Mouse (Mus musculus) spleen, postnatal 36 days (tissue): Measurements from ENCODE around the gene Osbpl9.

Experiments used
- DNase-seq, 2 experiments: peaks; one replicate each; pipeline ENCODE4 v3.0.0; 2022; ENCODE audit warnings: low spot score in 2 of 2, mixed read lengths in 1 of 2

The Osbpl9 gene

DNA sequence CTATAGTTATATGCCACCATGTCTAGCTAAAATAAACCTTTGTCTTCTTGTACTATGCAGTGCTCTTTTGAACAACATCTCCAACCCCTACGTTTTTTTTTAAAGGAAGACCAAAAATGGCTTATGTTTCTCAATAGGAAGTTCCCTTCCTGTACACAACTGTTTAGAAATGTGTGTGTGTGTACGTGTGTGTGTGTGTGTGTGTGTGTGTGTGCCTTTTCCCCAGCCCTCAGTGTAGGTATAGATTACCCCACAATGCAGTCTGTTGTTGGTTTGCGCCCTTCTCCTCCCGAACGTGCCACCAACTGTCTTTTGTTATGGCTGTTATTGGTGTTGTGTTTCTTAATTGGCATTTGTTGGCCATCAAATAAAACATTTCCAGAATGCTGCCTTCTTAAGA, 5.5 kb upstream of the Osbpl9 start:
- no peak for DNase-seq

DNA sequence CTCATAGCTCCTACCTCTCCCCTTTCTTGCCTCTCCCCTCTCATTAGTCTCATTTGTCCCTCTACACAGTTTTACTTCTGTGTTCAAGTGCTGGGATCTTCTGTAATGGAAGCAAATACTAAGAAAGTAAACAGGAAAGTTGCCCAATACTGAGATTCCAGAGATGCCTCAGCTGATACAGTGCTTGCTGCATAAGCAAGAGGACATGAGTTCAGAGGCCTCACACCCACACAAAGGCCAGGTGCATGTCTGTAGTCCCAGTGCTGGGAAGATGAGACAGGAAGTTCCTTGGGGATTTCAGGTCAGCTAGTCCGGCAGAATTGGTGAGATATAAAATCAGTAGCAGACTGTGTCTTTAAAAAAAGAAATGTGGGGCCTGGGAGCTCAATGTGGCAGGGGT, 2.3 kb upstream of the Osbpl9 start:
- no peak for DNase-seq

DNA sequence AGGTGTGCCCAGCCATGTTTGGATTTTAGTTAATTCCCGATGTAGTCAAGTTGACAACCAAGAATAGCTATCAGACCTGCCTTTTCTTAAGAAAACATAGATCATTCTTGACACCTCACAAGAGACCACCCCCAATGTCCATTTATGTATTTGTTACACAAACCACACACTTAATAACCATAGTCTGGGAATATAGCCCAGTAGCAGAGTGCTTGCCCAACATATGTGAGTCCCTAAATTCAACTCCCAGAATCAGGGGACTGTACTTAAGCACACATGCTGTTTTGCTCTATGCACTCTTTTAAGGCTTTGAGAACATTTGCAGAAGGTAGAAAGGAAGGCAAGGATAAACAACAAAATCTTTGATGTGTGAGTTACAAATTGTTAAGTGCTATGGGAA, 1.9 kb upstream of the Osbpl9 start:
- DNase-seq = no peak

DNA sequence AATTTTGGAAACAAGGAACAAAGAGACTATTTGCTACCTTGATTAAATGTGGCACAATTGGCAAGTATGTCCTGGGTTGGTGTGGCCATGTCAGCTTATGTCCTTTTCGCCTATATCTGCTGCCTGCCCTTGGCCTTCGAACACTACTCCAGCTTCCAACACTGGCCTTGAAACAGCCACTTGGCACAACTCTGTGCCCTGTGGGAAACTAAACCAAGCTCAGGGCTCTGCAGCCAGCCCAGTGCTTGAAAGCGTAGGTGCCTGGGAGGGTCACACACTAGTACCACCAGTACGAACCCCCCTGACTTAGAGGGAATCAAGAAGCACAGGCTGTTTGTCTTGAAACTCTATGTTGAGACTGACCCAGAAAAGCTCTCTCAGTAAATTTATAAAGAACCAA, 3.0 kb downstream of the Osbpl9 start:
- DNase-seq = no peak

DNA sequence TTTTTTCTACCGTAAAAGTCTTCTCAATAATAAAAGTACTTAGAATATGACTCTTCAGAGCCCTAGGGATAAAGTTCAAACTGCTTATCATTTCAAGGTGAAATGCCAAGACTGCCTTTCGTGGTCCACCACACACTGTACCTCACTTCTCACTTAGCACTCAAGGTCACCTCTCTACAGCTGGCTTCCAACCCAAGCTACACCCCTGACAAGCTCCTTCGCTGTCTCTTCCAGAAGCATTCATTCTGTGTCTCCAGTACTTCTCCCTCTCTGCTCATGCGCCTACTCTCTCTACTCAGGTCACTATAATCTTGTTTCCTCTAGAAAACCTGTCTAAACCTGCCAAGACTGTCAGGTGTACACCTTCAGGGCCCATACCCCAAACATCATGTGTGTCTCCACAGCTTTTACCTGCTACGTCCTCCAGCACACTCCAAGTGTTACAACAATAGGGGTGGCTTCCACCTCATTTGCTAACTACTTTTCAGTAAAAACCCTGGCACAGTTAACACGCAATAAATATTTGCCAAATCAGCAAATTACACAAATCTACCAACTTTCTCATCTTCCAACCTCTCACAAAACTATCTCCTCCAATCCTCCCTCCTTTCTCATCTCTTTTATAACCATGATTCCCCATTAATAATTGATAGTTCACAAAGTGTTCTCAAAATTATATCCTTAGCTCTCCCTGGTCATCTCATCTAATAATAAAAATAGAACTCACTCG, 6.0 kb downstream of the Osbpl9 start:
- no peak for DNase-seq

DNA sequence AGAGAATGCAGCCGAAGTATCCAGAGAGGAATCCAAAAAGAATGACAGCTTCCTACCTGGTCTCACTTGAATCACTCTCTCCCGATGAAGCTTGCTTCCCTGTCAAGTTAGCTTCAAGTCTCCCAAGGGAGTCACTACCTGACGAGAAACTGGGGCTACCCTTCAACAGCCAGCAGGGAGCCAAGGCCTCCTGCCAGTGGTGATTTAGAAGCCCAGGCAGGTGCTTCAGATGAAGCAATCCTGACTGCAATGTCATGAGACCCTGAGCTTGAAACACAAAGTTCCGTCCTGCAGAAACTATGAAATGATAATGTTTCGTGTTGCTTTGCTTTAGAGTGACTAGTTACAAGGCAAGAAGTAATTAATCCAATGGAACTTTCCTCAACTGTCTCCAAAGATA, 8.2 kb downstream of the Osbpl9 start:
- no peak for DNase-seq

DNA sequence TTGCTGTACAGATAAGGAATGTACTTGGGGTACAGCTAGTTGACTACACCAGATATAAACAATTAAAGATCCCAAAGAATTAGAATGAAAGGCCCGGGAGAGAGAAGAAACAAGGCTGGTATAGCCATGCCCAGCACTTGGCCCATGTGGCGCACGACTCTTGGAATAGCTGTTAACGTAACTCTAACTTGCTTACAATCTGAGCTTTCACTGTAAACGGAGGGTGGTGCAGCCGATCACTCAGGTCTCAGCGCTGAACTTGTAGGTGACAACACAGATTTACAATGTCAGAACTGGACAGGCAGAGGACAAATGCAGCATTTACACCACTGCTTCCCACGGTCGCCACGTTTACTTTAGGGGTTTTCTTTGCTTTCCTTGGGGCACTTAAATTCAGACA, 10.5 kb downstream of the Osbpl9 start:
- DNase-seq = no peak

DNA sequence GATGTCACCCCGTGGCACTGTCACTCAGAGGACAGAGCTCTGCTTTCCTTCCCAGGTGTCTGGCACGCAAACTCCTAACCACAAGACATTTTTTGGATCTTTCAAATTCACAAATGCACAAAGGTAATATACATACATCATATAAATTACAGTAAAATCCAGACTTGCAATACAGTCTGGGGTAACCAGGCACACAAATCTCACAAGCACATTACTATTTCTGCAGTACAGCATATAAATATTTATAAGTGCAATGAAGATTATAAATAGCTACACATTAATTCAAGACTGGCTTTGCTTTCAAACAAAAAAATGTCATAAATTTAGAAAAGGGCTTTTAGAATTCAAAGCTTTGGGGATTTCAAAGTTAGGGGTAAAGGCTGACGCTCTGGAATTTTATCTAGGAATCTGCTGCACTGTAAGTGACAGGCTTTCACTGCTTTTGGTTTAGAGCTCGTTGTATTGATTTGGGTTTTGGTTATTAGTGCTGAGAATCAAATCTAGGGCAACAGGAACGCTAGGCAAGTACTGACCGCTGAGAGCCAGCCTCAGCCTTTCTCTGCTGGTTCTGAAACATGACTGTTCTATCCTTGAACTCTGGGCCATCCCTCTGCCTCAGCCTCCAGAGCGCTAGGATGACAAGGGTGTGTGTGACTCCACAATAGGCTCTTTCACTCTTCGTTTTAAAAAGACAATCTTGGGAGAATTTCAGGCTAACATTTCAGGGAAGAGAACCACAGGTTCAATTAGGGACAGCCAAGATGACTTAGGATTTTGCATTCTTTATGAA, 16.3 kb downstream of the Osbpl9 start:
- no peak for DNase-seq

DNA sequence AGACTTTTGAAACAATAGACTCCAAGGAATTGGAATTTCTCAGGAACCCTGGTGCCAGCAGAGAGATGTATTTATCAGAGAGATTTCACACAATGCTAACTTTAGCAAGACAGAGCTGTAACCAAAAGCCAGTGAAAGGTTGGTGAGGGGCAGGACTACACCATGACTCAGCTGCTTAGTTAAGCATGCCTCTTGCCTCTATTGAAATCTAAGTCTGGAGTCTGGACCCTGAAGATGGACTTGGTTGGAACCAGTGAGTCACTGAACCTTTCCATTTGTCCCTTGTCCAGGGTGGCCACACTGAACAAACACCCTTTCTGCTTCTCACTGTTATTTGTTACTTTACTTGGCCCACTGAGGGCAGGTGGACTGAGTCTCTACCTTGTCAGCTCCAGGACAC, 26.4 kb downstream of the Osbpl9 start:
- no peak for DNase-seq

DNA sequence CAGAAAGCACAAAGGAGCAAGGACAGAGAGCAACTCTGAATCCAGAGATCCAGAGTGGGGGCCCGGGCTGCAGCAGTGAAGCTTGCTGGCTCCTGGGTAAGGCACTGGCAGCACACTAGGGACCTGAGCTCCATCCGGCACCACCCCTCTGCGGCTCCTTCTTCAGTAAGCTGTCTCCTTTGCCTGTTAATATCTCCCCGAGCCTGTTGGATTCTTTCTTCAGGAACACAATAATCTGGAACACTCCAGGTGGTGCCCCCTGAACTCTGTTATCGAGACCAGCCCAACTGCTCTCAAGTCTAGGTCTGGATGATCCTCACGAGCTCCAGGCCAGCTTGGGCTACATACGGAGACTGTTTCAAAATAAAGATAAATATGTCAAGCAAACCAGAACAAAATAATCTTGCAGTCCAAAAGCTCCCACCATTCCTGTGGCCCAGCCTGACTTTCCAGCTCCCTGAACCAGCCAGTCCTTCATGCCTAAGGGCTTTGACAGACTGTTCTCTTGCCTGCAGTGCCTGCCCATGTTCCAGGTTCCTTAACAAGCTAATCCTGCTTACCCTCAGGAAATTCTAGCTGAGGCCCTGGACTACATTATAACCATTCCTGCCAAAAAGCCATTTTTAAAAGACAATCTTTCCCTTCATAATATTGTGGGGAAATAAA, 28.2 kb downstream of the Osbpl9 start:
- DNase-seq = no peak

DNA sequence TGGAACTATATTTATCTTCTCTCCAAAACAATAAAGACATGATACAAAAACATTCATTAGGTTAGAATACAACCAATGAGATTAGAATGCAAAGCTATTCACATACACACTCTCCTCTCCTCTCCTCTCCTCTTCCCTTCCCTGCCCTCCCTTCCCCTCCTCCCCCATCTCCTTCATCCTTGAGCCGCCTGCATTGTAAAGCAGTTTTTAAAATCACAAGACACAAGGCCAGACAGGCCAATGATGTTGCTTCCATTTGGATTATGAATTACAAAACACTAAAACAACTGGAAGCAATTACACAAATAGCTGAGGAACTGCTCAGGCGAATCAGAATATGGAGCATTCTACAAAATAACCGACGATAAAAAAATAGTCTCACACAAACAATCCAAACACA, 28.7 kb downstream of the Osbpl9 start:
- DNase-seq = no peak

DNA sequence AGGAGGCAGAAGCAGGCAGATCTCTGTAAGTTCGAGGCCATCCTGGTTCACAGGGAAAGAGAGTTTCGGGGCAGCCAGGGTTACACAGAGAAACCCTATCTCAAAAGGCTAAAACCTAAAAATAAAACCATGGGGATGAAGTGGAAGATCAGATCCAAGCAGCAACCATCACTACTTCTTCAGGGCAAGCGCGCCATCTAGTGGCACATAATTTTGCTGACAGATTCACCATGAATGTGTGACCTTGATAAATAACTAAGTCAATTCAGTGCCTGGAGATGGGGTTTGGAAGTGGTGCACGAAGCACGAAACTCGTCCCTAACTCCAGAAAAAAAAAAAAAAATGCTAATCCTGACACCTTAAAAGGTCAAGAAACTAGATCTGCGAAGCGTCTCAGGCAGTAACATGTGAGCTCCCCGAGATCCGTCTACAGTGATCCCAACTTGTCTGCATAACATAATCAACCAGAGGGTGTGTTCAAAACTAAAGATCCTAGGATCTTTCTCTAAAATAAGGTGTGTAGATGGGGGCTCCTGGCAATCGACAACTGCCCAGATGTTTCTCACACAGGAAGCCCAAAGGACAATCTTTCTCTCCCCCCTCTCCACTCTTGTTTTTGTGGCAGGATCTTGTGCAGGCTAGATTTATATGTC, 36.4 kb downstream of the Osbpl9 start:
- DNase-seq = peak; percentile 51 to 52

DNA sequence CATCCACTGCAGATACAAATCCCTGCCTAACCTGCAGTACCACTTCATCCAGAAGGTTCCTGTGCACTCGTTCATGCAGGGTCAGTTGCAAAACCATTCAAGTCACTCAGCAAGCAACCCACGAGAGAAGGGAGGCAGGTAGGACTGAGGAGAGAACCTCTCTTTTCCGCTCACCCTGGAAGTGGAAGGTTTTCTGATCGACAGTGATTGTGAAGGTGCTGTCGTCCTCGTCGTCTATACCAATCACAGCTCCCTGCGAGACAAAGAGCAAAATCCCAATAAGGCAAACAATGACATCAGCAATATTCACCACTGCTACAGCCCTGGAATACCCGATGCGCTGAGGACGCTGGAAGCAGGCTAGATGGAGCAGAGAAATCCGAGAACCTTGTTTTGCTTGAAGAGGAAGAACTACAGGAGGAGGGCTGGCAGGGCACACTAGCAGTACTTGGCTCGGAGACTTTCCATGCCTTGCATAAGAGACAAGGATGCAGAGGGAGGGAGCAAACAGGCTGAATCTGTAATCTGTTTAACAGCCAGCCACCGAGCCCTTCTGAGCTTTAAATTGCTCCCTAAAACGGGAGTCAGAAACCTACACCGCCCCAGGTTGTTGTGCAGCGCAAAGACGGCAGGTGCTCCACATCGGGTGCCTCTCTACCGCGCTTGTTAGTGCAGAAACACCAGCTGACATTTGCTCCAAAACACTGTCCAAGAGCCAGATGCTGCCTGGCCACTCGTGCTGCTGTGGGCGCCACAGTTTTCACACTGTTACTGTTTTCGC, 45.4 kb downstream of the Osbpl9 start:
- no peak for DNase-seq

DNA sequence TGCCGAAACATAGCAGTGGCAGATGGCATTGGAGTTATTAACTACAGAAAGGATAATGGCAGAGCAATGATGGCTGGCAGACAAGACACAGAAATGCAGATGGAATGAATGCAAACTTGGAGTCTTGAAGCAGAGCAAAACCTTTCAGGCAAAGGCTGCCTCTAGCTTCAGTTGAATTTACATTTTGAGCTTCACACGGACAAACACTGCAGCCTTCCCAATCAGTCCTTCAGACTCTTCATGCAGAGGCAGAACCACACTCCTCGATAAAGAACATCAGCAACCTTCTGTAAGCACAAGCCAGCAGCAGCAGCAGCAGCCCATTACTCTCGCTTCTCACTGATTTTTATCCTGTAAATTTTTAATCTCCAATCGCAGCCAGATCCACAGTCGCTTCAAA, 46.0 kb downstream of the Osbpl9 start:
- no peak for DNase-seq

DNA sequence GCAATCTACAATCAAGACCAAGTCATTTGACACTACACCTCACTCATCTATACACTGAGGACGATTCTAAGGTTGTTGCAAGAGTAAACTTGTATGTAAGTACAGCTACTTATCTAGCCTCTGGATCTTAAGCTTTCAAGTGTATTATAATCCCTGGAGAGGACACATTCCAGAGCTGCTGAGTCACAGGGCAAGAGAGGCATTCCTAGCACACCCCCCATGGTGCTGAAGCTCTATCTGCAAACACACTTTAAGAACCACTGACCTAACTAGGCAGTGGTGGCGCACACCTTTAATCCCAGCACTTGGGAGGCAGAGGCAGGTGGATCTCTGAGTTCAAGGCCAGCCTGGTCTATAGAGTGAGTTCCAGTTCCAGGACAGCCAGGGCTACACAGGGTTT, 51.9 kb downstream of the Osbpl9 start:
- DNase-seq = no peak

DNA sequence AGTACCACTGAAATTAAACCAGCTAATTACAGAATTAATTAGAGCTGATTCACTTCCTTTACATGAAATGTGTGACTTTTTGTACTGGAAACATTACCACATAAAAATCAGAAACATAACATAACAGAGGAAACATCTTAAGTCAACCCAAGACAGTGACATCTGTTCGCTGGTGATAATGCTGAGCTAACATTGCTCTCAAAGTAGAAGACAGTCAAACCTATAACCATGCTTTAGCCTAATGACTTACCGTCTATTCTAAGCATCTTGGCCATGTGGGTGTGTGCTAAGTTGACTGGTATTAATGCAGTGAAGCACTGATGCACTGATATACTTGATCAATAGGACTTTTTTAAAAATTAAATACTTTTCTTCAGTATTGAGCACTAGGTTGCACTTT, 52.7 kb downstream of the Osbpl9 start:
- no peak for DNase-seq

DNA sequence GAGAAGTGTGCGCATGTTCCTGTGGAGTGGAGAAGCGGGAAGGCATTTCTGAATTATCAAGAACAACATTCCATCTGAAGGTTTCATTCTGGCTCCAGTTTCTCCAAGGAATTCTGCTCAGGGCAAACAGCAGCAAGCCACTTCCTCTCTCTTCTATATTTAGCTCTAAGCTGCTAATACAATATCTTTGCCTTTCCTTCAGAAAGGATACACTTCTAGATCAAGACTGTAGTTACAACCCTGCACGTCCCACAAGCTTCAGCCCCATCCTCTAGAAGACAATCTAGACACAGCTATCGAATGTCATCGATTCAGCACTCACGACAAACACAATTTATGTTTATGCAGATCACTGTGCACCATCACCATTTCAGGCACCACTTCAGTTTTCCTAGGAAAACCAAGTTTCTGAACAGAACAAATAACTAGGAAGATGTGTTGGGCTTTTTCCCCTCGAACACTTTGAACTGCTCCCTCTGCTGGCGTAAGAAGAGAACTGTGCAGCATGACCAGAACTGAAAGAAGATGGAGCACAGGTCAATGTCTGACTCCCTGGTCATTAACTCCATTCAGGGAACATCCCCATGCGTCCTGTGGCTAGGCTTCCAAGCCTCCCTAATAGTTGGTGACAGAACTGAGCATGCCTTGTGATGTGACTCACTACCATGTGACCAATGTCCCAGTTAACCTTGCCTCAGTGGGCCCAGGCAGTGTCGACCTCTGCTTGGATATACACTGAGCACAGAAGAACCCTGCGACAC, 54.6 kb downstream of the Osbpl9 start:
- peak; percentile 35 to 45 for DNase-seq

DNA sequence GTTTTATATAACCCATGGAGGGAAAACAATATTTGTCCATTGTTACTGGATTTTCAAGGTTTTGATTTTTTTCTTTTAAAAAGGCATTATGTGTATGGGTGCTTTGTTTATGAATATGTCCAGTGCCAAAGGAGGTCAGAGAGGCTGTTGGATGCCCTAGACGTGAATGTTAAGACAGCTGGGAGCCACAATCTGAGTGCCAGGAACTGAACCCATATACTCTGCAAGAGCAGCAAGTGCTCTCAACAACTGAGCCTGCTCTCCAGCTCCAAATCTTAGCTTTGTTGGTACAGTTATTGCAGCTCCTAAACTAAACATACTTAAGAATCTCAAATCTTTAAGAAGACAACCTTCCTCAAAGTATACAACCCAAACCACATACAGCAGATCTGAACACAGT, 59.0 kb downstream of the Osbpl9 start:
- no peak for DNase-seq

DNA sequence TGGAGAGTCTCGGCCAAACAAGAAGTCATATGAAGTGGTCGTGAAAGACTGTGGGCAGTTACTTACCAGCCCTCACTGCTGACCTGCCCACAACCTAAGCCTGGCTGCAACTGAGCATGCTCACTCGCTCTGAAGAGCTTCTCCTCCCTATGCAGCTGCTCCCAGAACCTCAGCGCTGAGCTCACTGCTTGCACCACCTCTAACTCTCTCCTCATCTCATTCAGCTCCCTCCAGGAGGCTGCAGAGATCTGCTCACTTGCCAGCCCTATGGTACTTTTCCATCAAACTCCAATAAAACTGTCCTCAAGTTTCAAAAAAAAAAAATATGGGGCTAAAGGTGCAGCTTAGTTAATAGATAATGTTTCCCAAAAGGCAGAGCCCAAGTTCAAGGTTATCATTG, 63.5 kb downstream of the Osbpl9 start:
- DNase-seq = no peak

DNA sequence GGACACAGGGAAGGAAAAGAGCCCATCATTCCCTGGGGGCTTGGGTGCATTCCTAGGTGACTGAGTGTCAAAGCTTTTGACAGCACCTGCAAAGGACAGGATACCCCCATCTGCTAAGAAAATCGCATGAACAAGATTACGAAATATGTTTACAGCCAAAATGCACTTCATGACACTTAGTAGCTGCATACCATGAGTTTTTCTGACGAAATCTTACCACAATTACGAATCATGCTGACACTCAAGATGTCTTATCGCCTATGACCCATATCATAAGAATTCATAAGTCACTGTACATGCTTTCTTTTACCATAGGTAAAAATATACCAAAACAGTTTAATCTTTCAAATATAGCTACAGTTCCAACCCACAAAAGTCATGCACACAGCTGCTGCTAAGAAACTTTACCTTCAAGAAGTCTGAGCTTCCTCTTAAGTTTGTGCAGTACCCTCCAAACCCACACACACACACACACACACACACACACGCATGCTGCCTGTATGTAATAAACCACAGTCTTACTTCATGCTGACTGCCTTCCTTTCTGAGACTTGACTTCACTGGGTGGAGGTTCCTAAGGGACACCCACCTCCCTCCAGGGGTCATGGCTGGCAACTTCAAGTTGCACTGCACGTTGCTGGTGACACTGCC, 65.5 kb downstream of the Osbpl9 start:
- peak; percentile 65 to 74 for DNase-seq
